Mouse (Mus musculus): ENCODE measurements around the gene Rad54l2. TPM values are rescaled to one million over a fixed set of nuclear protein-coding genes. Genes with fewer than 3 reads are reported as not detected.

Rad54l2 gene
- total RNA-seq, 2 experiments from 2014 or later = 22.7 to 23.2 TPM

DNA sequence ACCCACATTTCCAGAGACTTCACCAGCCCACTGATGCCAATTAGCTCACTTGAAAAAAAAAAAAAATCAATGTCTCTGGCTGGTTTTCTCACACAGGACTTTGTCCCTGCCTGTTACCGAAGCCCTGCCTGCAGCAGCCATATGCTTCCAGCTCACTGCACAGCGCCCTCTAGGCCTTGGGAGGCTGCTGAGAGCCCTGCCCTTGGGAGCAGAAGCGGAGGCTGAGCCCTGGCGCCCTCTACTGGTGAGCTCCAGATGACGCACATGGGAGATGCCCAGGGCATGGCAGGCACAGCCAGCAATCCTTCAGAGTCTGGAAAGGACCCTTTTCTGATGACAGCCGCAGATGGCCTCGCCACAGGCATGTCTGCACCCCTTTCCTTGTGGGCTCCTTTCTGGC is 145.9 kb downstream of the Rad54l2 start:
- peak; percentile 91 for ATAC-seq (replicated peaks; ENCODE audit: low FRiP score, low TSS enrichment, poor library complexity, severe bottlenecking)

DNA sequence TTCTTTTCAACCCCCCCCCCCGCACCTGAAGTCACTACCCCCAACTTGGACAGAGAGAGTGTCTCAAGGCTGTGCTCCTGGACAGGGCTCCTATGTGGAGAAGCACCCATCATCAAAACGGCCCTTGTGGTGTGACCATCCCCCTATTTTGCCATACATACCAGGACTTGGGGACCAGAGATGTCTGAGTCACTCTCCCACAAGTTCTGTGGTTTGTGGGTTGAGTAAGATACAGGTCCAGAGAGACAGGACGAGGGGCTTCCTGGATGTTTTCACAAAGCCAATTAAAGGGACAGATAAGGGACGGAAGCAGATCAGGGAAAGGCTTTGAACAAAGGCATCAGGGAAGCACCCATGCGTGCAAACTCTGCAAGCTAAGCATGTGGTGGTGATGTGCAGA is 147.6 kb downstream of the Rad54l2 start:
- no peak for ATAC-seq (replicated peaks; ENCODE audit: low FRiP score, low TSS enrichment, poor library complexity, severe bottlenecking)

DNA sequence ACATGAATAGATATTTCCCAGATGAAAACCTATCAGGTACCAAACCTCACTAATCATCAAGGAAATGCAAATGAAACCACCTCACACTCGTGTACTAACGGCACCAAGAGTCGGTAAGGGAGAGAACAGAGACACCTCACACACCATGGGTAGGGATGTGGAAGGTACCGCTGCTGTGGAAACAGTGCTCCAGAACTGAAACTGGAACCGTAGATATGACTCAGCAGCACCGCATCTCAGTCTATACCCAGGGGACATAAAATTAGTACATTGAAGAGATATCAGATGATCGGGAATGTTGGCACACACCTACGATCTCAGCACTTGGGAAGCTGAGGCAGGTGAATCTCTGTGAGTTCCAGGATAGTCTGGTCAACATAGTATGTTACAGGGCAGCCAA is 150.8 kb downstream of the Rad54l2 start:
- no peak for ATAC-seq (replicated peaks; ENCODE audit: low FRiP score, low TSS enrichment, poor library complexity, severe bottlenecking)

Other genes with a start within 250 kb of the Rad54l2 start
- gene Iqcf3, start 227.6 kb downstream of the Rad54l2 start, total RNA-seq (2014; fragmentation: Nextera tagmentation) = not detected in 2 replicates
- not detected in 2 replicates for gene Iqcf3, start 227.6 kb downstream of the Rad54l2 start, total RNA-seq (2017)
- not detected in 2 replicates for gene Iqcf4, start 218.2 kb downstream of the Rad54l2 start, total RNA-seq (2014; fragmentation: Nextera tagmentation)
- gene Iqcf4, start 218.2 kb downstream of the Rad54l2 start, total RNA-seq (2017) = not detected in 2 replicates
- gene Iqcf6, start 162.6 kb downstream of the Rad54l2 start, total RNA-seq (2014; fragmentation: Nextera tagmentation) = not detected in 2 replicates
- gene Iqcf6, start 162.6 kb downstream of the Rad54l2 start, total RNA-seq (2017) = not detected in 2 replicates
- not detected in 2 replicates for gene Grm2, start 133.1 kb downstream of the Rad54l2 start, total RNA-seq (2014; fragmentation: Nextera tagmentation)
- not detected in 2 replicates for gene Grm2, start 133.1 kb downstream of the Rad54l2 start, total RNA-seq (2017)
- gene Tex264, start 103.3 kb downstream of the Rad54l2 start, total RNA-seq (2014; fragmentation: Nextera tagmentation) = 23.8 and 28.7 TPM in 2 replicates
- 20.9 and 24.1 TPM in 2 replicates for gene Tex264, start 103.3 kb downstream of the Rad54l2 start, total RNA-seq (2017)
- 106 and 135 TPM in 2 replicates for gene Dcaf1, start 32.7 kb upstream of the Rad54l2 start, total RNA-seq (2014; fragmentation: Nextera tagmentation)
- 65.4 and 72.3 TPM in 2 replicates for gene Dcaf1, start 32.7 kb upstream of the Rad54l2 start, total RNA-seq (2017)
- 15.4 and 18.2 TPM in 2 replicates for gene Rbm15b, start 98.2 kb upstream of the Rad54l2 start, total RNA-seq (2014; fragmentation: Nextera tagmentation)
- gene Rbm15b, start 98.2 kb upstream of the Rad54l2 start, total RNA-seq (2017) = 23.9 and 24.9 TPM in 2 replicates
- 147 and 157 TPM in 2 replicates for gene Manf, start 102.8 kb upstream of the Rad54l2 start, total RNA-seq (2014; fragmentation: Nextera tagmentation)
- gene Manf, start 102.8 kb upstream of the Rad54l2 start, total RNA-seq (2017) = 144 and 187 TPM in 2 replicates